Mouse (Mus musculus) embryonic facial prominence, embryonic 13.5 days (tissue): ENCODE data around the gene Cnot10. TPM values are rescaled to one million over a fixed set of nuclear protein-coding genes. Genes with fewer than 3 reads are reported as not detected.
A peak's percentile ranks its signal among the peaks of the same experiment; 100 is the strongest.

Source experiments
- ATAC-seq: fragments of 200-750 bp; cut with Nextera tagmentation; 2 replicates; pipeline ENCODE4 v1.8.0; 2017; ENCODE audit warnings: low read depth; ENCODE audit not compliant: insufficient number of reproducible peaks, insufficient read depth, low FRiP score, low TSS enrichment
- H3K27ac ChIP-seq: fragments of 300-500 bp; sonication (generic); 2 replicates; pipeline ENCODE4 v1.5.1; 2015; ENCODE audit warnings: moderate library complexity, mild to moderate bottlenecking, inconsistent platforms
- H3K27me3 ChIP-seq: fragments of 300-500 bp; sonication (generic); 2 replicates; pipeline ENCODE4 v1.6.1; 2015; ENCODE audit warnings: mild to moderate bottlenecking, inconsistent platforms
- H3K36me3 ChIP-seq: fragments of 300-500 bp; sonication (generic); 2 replicates; pipeline ENCODE4 v1.6.1; 2015; ENCODE audit warnings: mild to moderate bottlenecking, inconsistent platforms
- H3K4me1 ChIP-seq: fragments of 300-500 bp; sonication (generic); 2 replicates; pipeline ENCODE4 v1.6.1; 2015; ENCODE audit warnings: inconsistent platforms
- H3K4me2 ChIP-seq: fragments of 300-500 bp; sonication (generic); 2 replicates; pipeline ENCODE4 v1.6.1; 2015; ENCODE audit warnings: moderate library complexity, mild to moderate bottlenecking, inconsistent platforms
- H3K4me3 ChIP-seq: fragments of 300-500 bp; sonication (generic); 2 replicates; pipeline ENCODE4 v1.5.1; 2015; ENCODE audit warnings: mild to moderate bottlenecking, inconsistent platforms
- H3K9ac ChIP-seq: fragments of 300-500 bp; sonication (generic); 2 replicates; pipeline ENCODE4 v1.6.1; 2015; ENCODE audit warnings: mild to moderate bottlenecking, inconsistent platforms
- H3K9me3 ChIP-seq: fragments of 300-500 bp; sonication (generic); 2 replicates; pipeline ENCODE4 v1.6.1; 2016; ENCODE audit warnings: inconsistent platforms
- WGBS: fragments of 180-500 bp; shearing (Covaris S2); methylation state at CpG from one replicate; pipeline ENCODE4 v1.1.7; 2015; ENCODE audit warnings: mixed read lengths; 5-methylcytosine and 5-hydroxymethylcytosine counted together
- polyA plus RNA-seq: library from polyadenylated mRNA; unstranded; fragments of >200 nt; fragmentation: Nextera tagmentation; extraction: Ambion mirVana; gene quantifications from 2 replicates; pipeline ENCODE4 v1.2.1, GENCODE M21; 2015

The Cnot10 gene
- polyA plus RNA-seq, 1 experiment from 2014 or later, result 77.0 TPM

DNA sequence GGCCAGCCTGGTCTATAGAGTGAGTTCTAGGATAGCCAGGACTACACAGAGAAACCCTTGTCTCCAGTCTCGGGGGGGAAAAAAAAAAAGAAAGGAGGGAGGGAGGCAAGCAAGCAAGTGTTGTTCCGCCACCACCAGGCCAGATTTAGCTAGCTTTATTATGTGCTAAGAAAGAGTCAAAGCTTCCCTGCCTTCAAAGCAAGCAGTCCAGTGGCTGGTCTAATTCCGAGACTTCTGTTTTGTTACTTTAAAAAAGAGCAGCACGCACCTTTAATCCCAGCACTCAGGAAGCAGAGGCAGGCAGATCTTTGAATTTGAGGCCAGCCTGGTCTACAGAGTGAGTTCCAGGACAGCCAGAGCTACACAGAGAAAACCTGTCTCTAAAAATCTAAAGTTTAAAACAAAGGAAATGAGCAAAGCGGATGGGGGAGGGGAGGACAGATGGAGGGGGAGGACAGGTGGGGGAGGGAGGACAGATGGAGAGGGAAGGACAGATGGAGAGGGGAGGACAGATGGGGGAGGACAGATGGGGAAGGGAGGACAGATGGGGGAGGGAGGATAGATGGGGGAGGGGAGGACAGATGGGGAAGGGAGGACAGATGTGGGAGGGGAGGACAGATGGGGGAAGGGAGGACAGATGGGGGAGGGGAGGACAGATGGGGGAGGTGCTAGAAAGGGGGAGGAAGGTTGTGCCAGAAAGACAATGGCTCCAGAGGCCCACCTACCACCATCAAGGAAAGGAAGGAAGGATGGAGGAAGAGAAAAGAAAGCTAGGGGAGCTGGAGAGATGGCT lies 71.1 kb downstream of the Cnot10 start:
- ATAC-seq, result no peak
- H3K4me2 ChIP-seq, result no peak overlapping the region
- WGBS, result 90% methylated on average over 5 of the region's 5 CpGs
- H3K27me3 ChIP-seq, result no peaks in the 10 kb centered on the region; the same call in none of the 2 replicates
- H3K9me3 ChIP-seq, result no peaks in the 10 kb centered on the region
- no peak overlapping the region for H3K27ac ChIP-seq
- H3K36me3 ChIP-seq, result no peaks in the 10 kb centered on the region
- H3K4me3 ChIP-seq, result no peak overlapping the region
- peaks cover 4% of the 10 kb centered on the region; the same call in 1 of the 2 replicates for H3K4me1 ChIP-seq
- no peak overlapping the region for H3K9ac ChIP-seq

DNA sequence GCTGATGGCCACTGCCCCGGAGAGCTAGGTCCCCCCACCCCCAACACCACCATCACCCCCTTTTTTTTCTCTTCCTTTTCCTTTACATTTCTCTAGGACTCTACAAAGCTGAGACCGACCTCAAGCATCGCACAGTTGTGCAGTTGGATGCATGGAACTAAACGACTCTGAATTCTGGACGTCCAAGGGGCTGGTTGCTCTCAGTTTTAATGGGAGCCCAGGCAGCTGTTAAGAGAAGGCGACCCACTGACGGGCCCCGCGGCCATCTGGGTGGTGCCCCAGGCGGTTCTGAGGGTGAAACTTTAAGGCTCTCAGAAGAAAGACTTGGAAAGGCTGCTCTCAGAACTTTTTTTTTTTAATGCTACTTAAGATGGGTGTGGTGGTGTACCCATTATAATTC lies 75.3 kb downstream of the Cnot10 start:
- 2% methylated on average over 10 of the region's 10 CpGs for WGBS
- H3K27me3 ChIP-seq, result peaks cover 37% of the 10 kb centered on the region
- H3K27ac ChIP-seq, result no peak overlapping the region

DNA sequence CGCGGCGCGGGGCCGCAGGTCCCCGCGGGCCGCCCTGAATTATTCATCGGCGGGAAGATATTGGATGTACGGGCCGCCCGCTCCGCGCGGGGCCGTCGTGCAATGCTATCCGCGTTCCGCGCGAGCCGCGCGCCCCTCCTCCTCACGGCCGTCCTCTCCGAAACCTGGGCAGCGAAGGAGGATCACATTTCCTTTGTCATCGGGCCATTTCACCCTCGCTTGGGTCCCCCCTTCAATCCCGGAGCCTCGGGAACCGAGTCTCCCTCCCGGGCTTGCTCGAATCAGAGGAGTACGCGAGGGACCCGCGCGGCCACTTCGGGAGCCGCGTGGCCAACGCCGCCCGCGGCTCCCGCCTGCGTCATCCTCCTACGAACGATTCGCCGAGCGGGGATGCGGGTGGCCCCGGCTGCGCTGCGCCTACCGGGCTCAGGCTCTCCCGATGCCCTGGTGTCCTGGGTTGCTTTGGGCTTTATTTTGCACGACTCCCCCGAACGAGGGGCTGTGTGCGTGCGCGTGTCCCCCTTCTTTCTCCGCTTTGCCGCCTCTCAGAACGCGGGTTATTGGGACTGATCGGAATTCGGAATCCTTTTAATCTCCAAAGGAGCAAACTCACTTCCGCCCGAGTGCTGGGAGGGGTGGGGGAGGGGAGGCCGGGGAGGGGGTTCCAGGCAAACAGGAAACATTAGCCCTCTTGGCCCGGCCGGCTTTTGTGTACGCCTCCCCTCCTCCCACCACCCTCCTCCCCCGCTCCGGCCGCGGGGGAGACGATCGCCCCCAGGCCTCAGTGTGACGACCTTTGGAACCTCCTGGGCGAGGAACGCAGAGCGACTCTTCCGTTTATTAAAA lies 76.0 kb downstream of the Cnot10 start, which contains the start of gene Trim71:
Trim71 (minus strand) TSS at position 609 of the 846 bp plus-strand sequence.
- Histone ChIP-seq H3K27me3 (peaks cover 42% of the 10 kb centered on the region), H3K4me3 (peak within 1 kb of the TSS; percentile 64), H3K9ac (peak within 1 kb of the TSS; percentile 73), H3K4me1 (peaks cover 39% of the 10 kb centered on the region), H3K27ac (peak within 1 kb of the TSS; percentile 33; the same call in 1 of the 2 replicates), H3K4me2 (peak within 1 kb of the TSS; percentile 95), H3K9me3 (no peaks in the 10 kb centered on the region), H3K36me3 (no peaks in the 10 kb centered on the region)
- 0 out of 2 replicates have a peak, but pooled peaks have one; percentile 20 for ATAC-seq
- WGBS, result under 1% methylated on average over 90 of the region's 91 CpGs

More for the DNA sequence above, 75.3 kb downstream of the Cnot10 start:
- H3K36me3 ChIP-seq, result no peaks in the 10 kb centered on the region
- no peak overlapping the region for H3K9ac ChIP-seq
- H3K4me2 ChIP-seq, result peak overlapping the region; percentile 95
- ATAC-seq, result no peak
- peak overlapping the region; percentile 64 for H3K4me3 ChIP-seq
- peaks cover 37% of the 10 kb centered on the region for H3K4me1 ChIP-seq
- no peaks in the 10 kb centered on the region for H3K9me3 ChIP-seq

DNA sequence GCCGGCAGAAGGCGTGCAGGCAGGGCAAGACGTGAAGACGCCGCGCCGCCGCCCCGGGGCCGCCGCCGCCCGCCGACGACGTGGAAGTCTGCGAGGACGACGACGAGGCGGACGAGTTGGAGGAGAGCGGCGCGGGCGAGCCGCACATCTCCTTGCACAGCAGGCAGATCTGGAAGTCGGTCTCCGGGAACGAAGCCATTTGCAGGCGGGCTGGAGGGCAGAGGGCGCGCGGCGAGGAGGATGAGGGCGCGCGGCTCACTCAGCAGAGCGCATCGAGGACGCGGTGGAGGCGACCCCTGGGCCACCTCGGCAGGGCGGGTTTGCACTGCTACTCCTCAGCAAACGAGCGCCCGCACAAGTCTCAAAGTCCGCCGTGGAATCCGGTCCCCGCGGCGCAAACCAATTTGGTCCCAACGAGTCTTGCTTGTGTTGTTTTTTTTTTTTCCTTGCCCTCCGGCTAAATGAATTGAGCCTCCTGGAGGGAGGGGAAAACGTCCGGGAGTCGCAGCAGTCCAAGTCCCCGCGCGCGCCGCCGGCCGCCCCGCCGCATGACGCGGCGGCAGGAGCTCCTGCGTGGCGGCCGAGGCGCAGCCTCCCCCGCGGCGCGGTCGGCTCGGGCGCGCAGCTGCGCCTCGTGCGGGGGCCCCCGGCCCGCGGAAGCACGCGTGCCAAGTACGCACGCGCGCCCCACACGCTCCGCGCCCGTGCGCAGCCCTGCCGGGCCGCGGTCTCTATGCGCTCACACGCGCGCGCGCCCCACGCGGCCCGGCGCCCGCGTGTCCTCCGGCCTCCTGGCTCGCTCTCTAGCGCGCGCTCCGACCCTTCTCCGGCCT lies 76.8 kb downstream of the Cnot10 start:
- H3K4me2 ChIP-seq, result peak overlapping the region; percentile 95
- WGBS, result under 1% methylated on average over 99 of the region's 122 CpGs
- H3K27ac ChIP-seq, result 0 out of 2 replicates have a peak overlapping the region, but pooled peaks have one; percentile 33
- ATAC-seq, result no peak
- H3K9ac ChIP-seq, result peak overlapping the region; percentile 73
- H3K4me3 ChIP-seq, result peak overlapping the region; percentile 64
- H3K36me3 ChIP-seq, result no peaks in the 10 kb centered on the region
- no peaks in the 10 kb centered on the region for H3K9me3 ChIP-seq
- peaks cover 50% of the 10 kb centered on the region for H3K27me3 ChIP-seq
- H3K4me1 ChIP-seq, result peaks cover 39% of the 10 kb centered on the region

DNA sequence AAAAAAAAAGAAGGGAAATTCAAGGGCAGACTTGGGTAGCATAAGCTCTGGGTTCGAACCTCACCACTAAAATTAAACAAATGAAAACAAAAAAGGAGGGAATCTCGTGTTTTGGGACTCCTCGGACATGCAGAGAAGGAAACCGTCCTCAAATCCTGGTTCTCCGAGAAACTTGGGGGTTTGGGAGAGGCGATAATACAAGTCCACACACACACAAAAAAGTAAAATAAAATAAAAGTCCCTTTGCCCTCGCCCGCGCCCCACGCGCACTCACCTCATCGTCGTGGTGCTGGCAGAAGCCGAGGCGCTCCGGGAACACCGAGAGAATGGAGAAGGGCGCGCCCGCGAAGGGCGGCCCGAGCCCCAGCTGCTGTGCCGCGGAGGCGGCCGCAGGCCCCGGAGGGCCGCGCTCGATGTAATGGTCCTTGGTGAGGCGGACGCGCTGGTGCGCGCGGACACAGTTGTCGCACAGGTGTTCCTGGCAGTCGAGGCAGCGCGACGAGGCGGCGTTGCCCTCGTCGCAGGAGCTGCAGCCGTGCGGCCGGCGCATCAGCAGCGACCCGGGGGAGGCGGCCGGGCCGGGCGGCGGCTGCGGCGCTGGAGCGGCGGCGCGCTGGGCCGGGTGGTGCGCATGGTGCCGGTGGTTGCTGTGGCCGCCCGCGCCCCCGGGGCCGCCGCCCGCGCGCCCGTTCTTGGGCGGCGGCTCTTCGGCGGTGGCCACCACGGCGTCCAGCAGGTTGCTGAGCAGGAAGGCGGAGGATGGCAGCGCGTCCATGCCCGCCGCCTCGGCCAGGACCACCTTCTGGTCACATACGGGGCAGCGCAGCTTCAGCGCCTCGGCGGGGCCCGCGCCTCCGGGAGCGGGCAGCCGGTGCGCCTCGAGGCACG lies 77.7 kb downstream of the Cnot10 start:
- Histone ChIP-seq H3K4me3 (peak overlapping the region; percentile 64), H3K27ac (no peak overlapping the region), H3K36me3 (no peaks in the 10 kb centered on the region), H3K27me3 (peaks cover 52% of the 10 kb centered on the region), H3K4me1 (peaks cover 39% of the 10 kb centered on the region), H3K9me3 (no peaks in the 10 kb centered on the region), H3K9ac (peak overlapping the region; percentile 73), H3K4me2 (peak overlapping the region; percentile 95)
- no peak for ATAC-seq
- under 1% methylated on average over 65 of the region's 101 CpGs for WGBS

DNA sequence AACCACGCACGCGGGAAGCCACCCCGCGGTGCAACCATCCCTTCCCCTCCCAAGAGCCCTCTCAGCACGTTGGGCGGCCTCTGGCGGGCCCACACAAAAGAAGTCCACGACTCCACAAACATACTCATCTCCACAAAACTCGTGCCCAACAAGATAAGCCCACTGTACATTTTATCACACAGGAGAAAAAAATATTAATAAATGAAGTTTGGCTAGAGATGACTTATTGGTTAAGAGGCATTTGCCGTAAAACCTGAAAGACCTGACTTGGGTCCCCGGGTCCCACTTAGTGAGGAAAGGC lies 78.4 kb downstream of the Cnot10 start:
- H3K36me3 ChIP-seq, result no peaks in the 10 kb centered on the region
- WGBS, result 4% methylated on average over 12 of the region's 12 CpGs
- no peaks in the 10 kb centered on the region for H3K9me3 ChIP-seq
- H3K27me3 ChIP-seq, result peaks cover 52% of the 10 kb centered on the region
- H3K4me1 ChIP-seq, result peaks cover 39% of the 10 kb centered on the region
- no peak overlapping the region for H3K9ac ChIP-seq
- H3K27ac ChIP-seq, result no peak overlapping the region
- no peak for ATAC-seq
- H3K4me3 ChIP-seq, result peak overlapping the region; percentile 64
- peak overlapping the region; percentile 95 for H3K4me2 ChIP-seq

DNA sequence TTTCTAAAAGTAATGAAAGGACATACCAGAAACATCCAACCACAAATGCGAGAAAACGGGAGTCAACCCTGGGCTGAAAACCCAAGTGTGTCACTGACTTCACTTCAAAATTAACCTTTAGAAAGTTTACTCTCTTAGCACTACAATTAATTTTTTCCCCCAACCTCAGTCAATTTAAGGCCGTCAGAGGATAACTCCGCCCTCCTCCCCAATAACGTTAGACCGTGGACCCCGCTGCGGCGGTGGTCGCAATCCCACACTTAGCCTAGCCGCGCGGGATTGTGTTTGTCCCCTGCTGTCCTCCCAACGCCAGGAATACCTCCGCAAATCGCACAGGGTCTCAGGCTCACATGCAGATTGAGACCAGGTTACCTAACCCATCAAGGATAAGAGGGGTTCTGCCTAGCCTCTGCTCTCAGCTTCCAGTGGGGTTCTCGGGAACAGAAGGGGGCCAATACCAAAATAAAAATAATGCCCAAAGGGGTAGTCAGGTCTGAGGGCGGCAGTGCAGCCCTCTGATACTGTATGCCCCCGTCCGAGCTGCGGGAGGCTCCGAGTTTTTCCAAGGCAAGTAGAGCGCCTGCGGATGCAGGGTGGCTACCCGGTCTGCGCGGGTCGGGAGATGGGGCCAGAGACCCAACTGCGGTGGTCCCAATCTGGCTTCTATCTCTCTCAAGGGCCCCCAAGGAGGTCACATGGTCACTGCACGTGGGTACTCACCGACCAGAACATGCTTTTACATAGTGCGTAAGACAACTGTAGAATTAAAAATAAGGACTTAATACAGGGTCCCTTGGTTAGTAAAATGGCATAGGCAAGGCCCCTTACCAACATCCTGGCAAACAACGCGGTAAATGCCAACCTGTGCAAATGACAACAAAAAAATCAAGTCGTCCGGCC lies 79.0 kb downstream of the Cnot10 start:
- Histone ChIP-seq H3K36me3 (no peaks in the 10 kb centered on the region), H3K4me3 (peak overlapping the region; percentile 64), H3K27me3 (peaks cover 52% of the 10 kb centered on the region), H3K27ac (no peak overlapping the region), H3K9me3 (no peaks in the 10 kb centered on the region), H3K4me1 (peaks cover 39% of the 10 kb centered on the region), H3K9ac (no peak overlapping the region), H3K4me2 (peak overlapping the region; percentile 95)
- 2% methylated on average over 36 of the region's 36 CpGs for WGBS
- no peak for ATAC-seq

DNA sequence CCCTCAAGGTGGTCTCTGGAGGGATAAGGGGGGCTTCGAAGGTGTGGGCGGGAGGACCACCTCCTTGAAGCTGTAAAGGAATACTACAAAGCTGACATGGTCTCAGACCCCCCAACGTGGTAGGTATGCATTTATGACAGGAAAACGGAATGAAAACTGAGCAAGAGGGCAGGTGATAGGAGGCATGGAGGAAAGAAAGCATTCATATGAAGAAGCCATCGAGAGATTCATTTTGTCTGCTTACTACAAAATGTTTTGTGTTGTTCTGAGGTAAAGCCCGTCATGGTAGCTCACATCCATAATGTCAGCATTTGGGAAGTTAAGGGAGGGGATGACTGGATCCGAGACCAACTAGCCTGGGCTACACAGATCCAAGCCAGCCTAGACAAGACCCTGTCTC lies 79.8 kb downstream of the Cnot10 start:
- peaks cover 39% of the 10 kb centered on the region for H3K4me1 ChIP-seq
- H3K9ac ChIP-seq, result no peak overlapping the region
- H3K9me3 ChIP-seq, result no peaks in the 10 kb centered on the region
- no peaks in the 10 kb centered on the region for H3K36me3 ChIP-seq
- WGBS, result 14% methylated on average over 7 of the region's 7 CpGs
- H3K4me2 ChIP-seq, result peak overlapping the region; percentile 95
- peak overlapping the region; percentile 64; the same call in 1 of the 2 replicates for H3K4me3 ChIP-seq
- no peak for ATAC-seq
- peaks cover 52% of the 10 kb centered on the region for H3K27me3 ChIP-seq
- H3K27ac ChIP-seq, result no peak overlapping the region

DNA sequence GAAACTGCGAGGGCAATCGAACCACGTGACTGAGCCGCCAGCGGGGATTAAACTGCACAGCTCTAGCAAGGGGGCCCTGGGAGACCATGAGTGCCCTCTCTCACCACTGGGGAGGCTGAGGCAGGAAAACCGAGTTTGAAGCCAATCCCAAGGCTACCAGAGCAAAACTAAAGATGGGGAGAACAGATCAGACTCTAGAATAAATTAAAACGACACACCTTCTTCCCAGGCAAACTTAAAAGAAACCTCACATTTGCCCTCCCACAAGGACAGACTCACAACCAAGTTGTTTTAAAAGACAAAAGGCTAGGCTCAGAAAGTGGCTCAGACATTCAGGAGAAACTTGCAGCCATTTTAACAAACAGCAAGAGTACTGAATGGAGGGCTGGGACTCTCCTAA lies 82.9 kb downstream of the Cnot10 start:
- peaks cover 33% of the 10 kb centered on the region for H3K4me1 ChIP-seq
- no peak overlapping the region for H3K4me3 ChIP-seq
- ATAC-seq, result no peak
- H3K9me3 ChIP-seq, result no peaks in the 10 kb centered on the region
- no peaks in the 10 kb centered on the region for H3K36me3 ChIP-seq
- WGBS, result 23% methylated on average over 7 of the region's 7 CpGs
- peaks cover 36% of the 10 kb centered on the region for H3K27me3 ChIP-seq
- H3K9ac ChIP-seq, result no peak overlapping the region
- H3K4me2 ChIP-seq, result no peak overlapping the region
- H3K27ac ChIP-seq, result no peak overlapping the region
